Mouse (Mus musculus): Measurements from ENCODE around the gene Pgm2l1. TPM values are rescaled to one million over a fixed set of nuclear protein-coding genes. Genes with fewer than 3 reads are reported as not detected.
"Not testable (repeated sequence)": the region's sequence is repeated elsewhere in the genome, so short reads cannot be mapped to it uniquely, and the experiment has no call there.

The Pgm2l1 gene
- polyA plus RNA-seq, 1 experiment from 2014 or later = 9.2 TPM

GRCm38 (mm10) chr7:100234264-100234885 lies 7.2 kb downstream of the Pgm2l1 start:
- no peaks in the 10 kb centered on the region for H3K27me3 ChIP-seq (replicated peaks; ENCODE audit: control insufficient read depth, insufficient read depth, low read length)
- H3K9me3 ChIP-seq (replicated peaks; ENCODE audit: control insufficient read depth, low read length) = no peaks in the 10 kb centered on the region
- H3K9ac ChIP-seq (ENCODE audit: low read length) = no peak overlapping the region
- H3K4me2 ChIP-seq (ENCODE audit: low read length) = no peak overlapping the region
- H3K27ac ChIP-seq (ENCODE audit: low read depth, low read length) = no peak overlapping the region
- no peaks in the 10 kb centered on the region for H3K36me3 ChIP-seq (ENCODE audit: control insufficient read depth, insufficient read depth, low read length)
- 60% methylated on average over 7 of the region's 7 CpGs for WGBS
- no peaks in the 10 kb centered on the region; the same call in 1 of the 2 replicates for H3K4me1 ChIP-seq (ENCODE audit: control insufficient read depth, insufficient read depth, low read length)
- ATAC-seq = no peak
- no peak overlapping the region for H3K4me3 ChIP-seq (ENCODE audit: low read depth, low read length)
- peak; percentile 60 for DNase-seq (ENCODE audit: low spot score)

GRCm38 (mm10) chr7:100238271-100238670 lies 11.1 kb downstream of the Pgm2l1 start:
- no peaks in the 10 kb centered on the region for H3K27me3 ChIP-seq (replicated peaks; ENCODE audit: control insufficient read depth, insufficient read depth, low read length)
- no peak overlapping the region for H3K27ac ChIP-seq (ENCODE audit: low read depth, low read length)
- ATAC-seq = no peak
- H3K4me2 ChIP-seq (ENCODE audit: low read length) = no peak overlapping the region
- no peak overlapping the region for H3K4me3 ChIP-seq (ENCODE audit: low read depth, low read length)
- 92% methylated on average over 1 of the region's 1 CpGs for WGBS
- H3K36me3 ChIP-seq (ENCODE audit: control insufficient read depth, insufficient read depth, low read length) = no peaks in the 10 kb centered on the region
- no peaks in the 10 kb centered on the region; the same call in 1 of the 2 replicates for H3K4me1 ChIP-seq (ENCODE audit: control insufficient read depth, insufficient read depth, low read length)
- no peaks in the 10 kb centered on the region for H3K9me3 ChIP-seq (replicated peaks; ENCODE audit: control insufficient read depth, low read length)
- no peak overlapping the region for H3K9ac ChIP-seq (ENCODE audit: low read length)
- DNase-seq (ENCODE audit: low spot score) = no peak

GRCm38 (mm10) chr7:100240601-100241000 lies 13.4 kb downstream of the Pgm2l1 start:
- H3K9me3 ChIP-seq (replicated peaks; ENCODE audit: control insufficient read depth, low read length) = no peaks in the 10 kb centered on the region
- H3K36me3 ChIP-seq (ENCODE audit: control insufficient read depth, insufficient read depth, low read length) = no peaks in the 10 kb centered on the region
- H3K27ac ChIP-seq (ENCODE audit: low read depth, low read length) = no peak overlapping the region
- no peaks in the 10 kb centered on the region for H3K27me3 ChIP-seq (replicated peaks; ENCODE audit: control insufficient read depth, insufficient read depth, low read length)
- H3K4me3 ChIP-seq (ENCODE audit: low read depth, low read length) = no peak overlapping the region
- DNase-seq (ENCODE audit: low spot score) = no peak
- H3K9ac ChIP-seq (ENCODE audit: low read length) = no peak overlapping the region
- no peaks in the 10 kb centered on the region for H3K4me1 ChIP-seq (ENCODE audit: control insufficient read depth, insufficient read depth, low read length)
- 67% methylated on average over 2 of the region's 2 CpGs for WGBS
- ATAC-seq = no peak
- H3K4me2 ChIP-seq (ENCODE audit: low read length) = no peak overlapping the region

- H3K4me1 ChIP-seq (ENCODE audit: control insufficient read depth, insufficient read depth, low read length) = no peaks in the 10 kb centered on the region
- no peaks in the 10 kb centered on the region for H3K36me3 ChIP-seq (ENCODE audit: control insufficient read depth, insufficient read depth, low read length)
- no peak overlapping the region for H3K27ac ChIP-seq (ENCODE audit: low read depth, low read length)
- DNase-seq (ENCODE audit: low spot score) (no peak), ATAC-seq (no peak)
- WGBS = 77% methylated on average over 1 of the region's 1 CpGs
- no peaks in the 10 kb centered on the region for H3K9me3 ChIP-seq (replicated peaks; ENCODE audit: control insufficient read depth, low read length)
- H3K9ac ChIP-seq (ENCODE audit: low read length) = no peak overlapping the region
- H3K4me3 ChIP-seq (ENCODE audit: low read depth, low read length) = no peak overlapping the region
- no peak overlapping the region for H3K4me2 ChIP-seq (ENCODE audit: low read length)
- H3K27me3 ChIP-seq (replicated peaks; ENCODE audit: control insufficient read depth, insufficient read depth, low read length) = no peaks in the 10 kb centered on the region
Observed at GRCm38 (mm10) chr7:100243007-100243406, 15.8 kb downstream of the Pgm2l1 start.

- Histone ChIP-seq H3K4me2 (ENCODE audit: low read length) (no peak overlapping the region), H3K9me3 (replicated peaks; ENCODE audit: control insufficient read depth, low read length) (no peaks in the 10 kb centered on the region), H3K36me3 (ENCODE audit: control insufficient read depth, insufficient read depth, low read length) (no peaks in the 10 kb centered on the region), H3K27me3 (replicated peaks; ENCODE audit: control insufficient read depth, insufficient read depth, low read length) (no peaks in the 10 kb centered on the region), H3K4me1 (ENCODE audit: control insufficient read depth, insufficient read depth, low read length) (no peaks in the 10 kb centered on the region), H3K9ac (ENCODE audit: low read length) (no peak overlapping the region), H3K27ac (ENCODE audit: low read depth, low read length) (no peak overlapping the region), H3K4me3 (ENCODE audit: low read depth, low read length) (no peak overlapping the region)
- no peak for DNase-seq (ENCODE audit: low spot score)
- no peak for ATAC-seq
- 89% methylated on average over 4 of the region's 4 CpGs for WGBS
Observed at GRCm38 (mm10) chr7:100244225-100244624, 17.0 kb downstream of the Pgm2l1 start.

GRCm38 (mm10) chr7:100245176-100245575 lies 18.0 kb downstream of the Pgm2l1 start:
- Histone ChIP-seq H3K4me1 (ENCODE audit: control insufficient read depth, insufficient read depth, low read length) (no peaks in the 10 kb centered on the region), H3K36me3 (ENCODE audit: control insufficient read depth, insufficient read depth, low read length) (no peaks in the 10 kb centered on the region), H3K27ac (ENCODE audit: low read depth, low read length) (no peak overlapping the region), H3K4me2 (ENCODE audit: low read length) (no peak overlapping the region), H3K9ac (ENCODE audit: low read length) (no peak overlapping the region), H3K4me3 (ENCODE audit: low read depth, low read length) (no peak overlapping the region), H3K27me3 (replicated peaks; ENCODE audit: control insufficient read depth, insufficient read depth, low read length) (no peaks in the 10 kb centered on the region), H3K9me3 (replicated peaks; ENCODE audit: control insufficient read depth, low read length) (no peaks in the 10 kb centered on the region)
- 96% methylated on average over 3 of the region's 3 CpGs for WGBS
- ATAC-seq (no peak), DNase-seq (ENCODE audit: low spot score) (no peak)

- Histone ChIP-seq H3K9ac (ENCODE audit: low read length) (no peak overlapping the region), H3K4me1 (ENCODE audit: control insufficient read depth, insufficient read depth, low read length) (no peaks in the 10 kb centered on the region), H3K4me2 (ENCODE audit: low read length) (no peak overlapping the region), H3K9me3 (replicated peaks; ENCODE audit: control insufficient read depth, low read length) (no peaks in the 10 kb centered on the region), H3K36me3 (ENCODE audit: control insufficient read depth, insufficient read depth, low read length) (peaks cover 27% of the 10 kb centered on the region), H3K4me3 (ENCODE audit: low read depth, low read length) (no peak overlapping the region), H3K27ac (ENCODE audit: low read depth, low read length) (no peak overlapping the region), H3K27me3 (replicated peaks; ENCODE audit: control insufficient read depth, insufficient read depth, low read length) (no peaks in the 10 kb centered on the region)
- ATAC-seq (no peak), DNase-seq (ENCODE audit: low spot score) (no peak)
- 94% methylated on average over 5 of the region's 5 CpGs for WGBS
Observed at GRCm38 (mm10) chr7:100250667-100251066, 23.5 kb downstream of the Pgm2l1 start.

- no peak overlapping the region for H3K4me3 ChIP-seq (ENCODE audit: low read depth, low read length)
- H3K4me2 ChIP-seq (ENCODE audit: low read length) = no peak overlapping the region
- H3K36me3 ChIP-seq (ENCODE audit: control insufficient read depth, insufficient read depth, low read length) = peaks cover 34% of the 10 kb centered on the region
- ATAC-seq = no peak
- H3K4me1 ChIP-seq (ENCODE audit: control insufficient read depth, insufficient read depth, low read length) = no peaks in the 10 kb centered on the region
- no peak overlapping the region for H3K9ac ChIP-seq (ENCODE audit: low read length)
- 88% methylated on average over 3 of the region's 3 CpGs for WGBS
- H3K27me3 ChIP-seq (replicated peaks; ENCODE audit: control insufficient read depth, insufficient read depth, low read length) = no peaks in the 10 kb centered on the region
- no peak for DNase-seq (ENCODE audit: low spot score)
- H3K27ac ChIP-seq (ENCODE audit: low read depth, low read length) = no peak overlapping the region
- H3K9me3 ChIP-seq (replicated peaks; ENCODE audit: control insufficient read depth, low read length) = no peaks in the 10 kb centered on the region
Observed at GRCm38 (mm10) chr7:100262350-100262749, 35.2 kb downstream of the Pgm2l1 start.

- DNase-seq (ENCODE audit: low spot score); ATAC-seq; H3K27ac ChIP-seq (ENCODE audit: low read depth, low read length); H3K27me3 ChIP-seq (replicated peaks; ENCODE audit: control insufficient read depth, insufficient read depth, low read length); H3K9ac ChIP-seq (ENCODE audit: low read length); H3K9me3 ChIP-seq (replicated peaks; ENCODE audit: control insufficient read depth, low read length); H3K4me2 ChIP-seq (ENCODE audit: low read length); H3K4me1 ChIP-seq (ENCODE audit: control insufficient read depth, insufficient read depth, low read length); H3K4me3 ChIP-seq (ENCODE audit: low read depth, low read length): not testable (repeated sequence)
- H3K36me3 ChIP-seq (ENCODE audit: control insufficient read depth, insufficient read depth, low read length) = peaks cover 47% of the 10 kb centered on the region
- 64% methylated on average over 17 of the region's 17 CpGs for WGBS
Observed at GRCm38 (mm10) chr7:100264934-100265333, 37.7 kb downstream of the Pgm2l1 start.

All from forebrain, embryonic 14.5 days (tissue).